Mouse (Mus musculus) adrenal gland, adult 2 months (tissue): Measurements from ENCODE around the gene Slc22a23. TPM values are rescaled to one million over a fixed set of nuclear protein-coding genes. Genes with fewer than 3 reads are reported as not detected.

Experiments
- DNase-seq: peaks from one replicate; pipeline ENCODE4 v3.0.0; 2021
- polyA plus RNA-seq: library from polyadenylated mRNA; depleted of rRNA; stranded (reverse); fragments of >200 nt; gene quantifications from 2 replicates; pipeline ENCODE4 v1.2.3, GENCODE M21; 2012
- total RNA-seq, 2 experiments: library from RNA; stranded (reverse); gene quantifications; 2 replicates each; pipeline ENCODE4 v1.2.3; 2021

Slc22a23 gene
- total and polyA plus RNA-seq, 3 experiments: 5.8 to 13.5 (median 10.2) TPM

DNA sequence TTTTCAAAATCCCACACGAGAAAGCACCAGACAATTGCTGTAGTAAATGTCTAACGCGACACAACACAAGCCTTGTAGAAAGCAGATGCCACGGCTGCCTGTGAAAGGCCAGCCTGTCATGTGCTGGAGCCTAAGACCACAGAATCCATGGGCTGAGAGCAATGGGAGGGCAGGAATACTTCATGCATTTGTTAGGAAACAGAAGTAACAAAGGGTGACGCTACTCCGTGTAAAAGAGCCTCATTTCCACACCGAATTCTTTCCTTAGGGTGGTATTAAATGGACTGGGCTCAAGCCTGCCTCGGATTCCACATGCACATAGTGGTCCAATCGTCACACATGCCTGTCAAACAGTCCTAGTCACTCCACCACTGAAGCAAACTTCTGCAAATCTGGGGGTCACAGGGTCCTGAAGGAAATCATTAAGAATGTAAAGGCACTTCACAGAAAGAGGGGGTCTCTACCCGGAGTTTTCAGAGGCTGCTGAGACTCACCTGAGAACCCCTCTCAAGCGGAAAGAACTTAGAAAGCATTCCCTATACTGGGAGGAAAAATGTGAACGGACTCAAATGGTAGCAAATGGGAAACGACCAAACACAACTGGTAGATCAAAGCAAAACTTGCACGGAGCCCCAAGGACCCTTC lies 106.2 kb downstream of the Slc22a23 start:
- DNase-seq: no peak

DNA sequence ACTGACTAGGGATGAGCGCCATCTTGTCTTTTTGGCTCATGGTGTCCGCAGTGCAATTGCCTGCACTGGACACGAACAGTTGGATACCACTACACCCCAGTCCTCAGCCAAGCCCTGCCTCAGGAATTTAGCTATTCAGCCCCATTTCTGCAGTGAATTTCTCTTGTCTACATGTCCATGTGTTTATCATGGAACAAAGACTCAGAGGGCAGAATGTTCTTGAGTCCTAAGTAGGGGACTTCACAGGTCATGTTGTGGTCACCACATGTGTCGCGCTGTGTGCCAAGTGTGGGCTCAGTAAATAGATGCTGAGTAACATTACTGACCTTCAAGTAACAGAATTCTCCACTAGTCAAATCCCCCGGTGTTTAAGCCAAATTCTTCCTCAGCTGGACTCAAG lies 109.9 kb downstream of the Slc22a23 start:
- DNase-seq: no peak

DNA sequence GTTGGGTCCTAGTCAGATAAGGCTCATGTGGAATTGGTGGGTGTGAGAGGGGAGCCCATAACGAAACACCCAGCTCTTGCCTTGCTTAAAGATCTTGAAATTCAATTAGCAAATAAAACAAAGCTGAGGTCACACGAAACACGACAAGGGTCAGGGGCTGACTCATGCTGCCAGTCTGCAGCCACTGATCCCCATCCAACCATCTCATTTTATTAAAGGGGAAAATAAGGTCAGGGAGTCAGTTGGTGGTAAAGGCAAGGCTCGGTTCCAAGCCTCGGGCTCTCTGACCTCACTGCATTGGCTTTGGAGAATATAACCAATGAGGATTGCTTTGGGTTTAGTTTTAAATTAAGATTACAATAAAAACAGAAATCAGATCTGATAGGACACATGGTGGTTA lies 110.5 kb downstream of the Slc22a23 start:
- no peak for DNase-seq

DNA sequence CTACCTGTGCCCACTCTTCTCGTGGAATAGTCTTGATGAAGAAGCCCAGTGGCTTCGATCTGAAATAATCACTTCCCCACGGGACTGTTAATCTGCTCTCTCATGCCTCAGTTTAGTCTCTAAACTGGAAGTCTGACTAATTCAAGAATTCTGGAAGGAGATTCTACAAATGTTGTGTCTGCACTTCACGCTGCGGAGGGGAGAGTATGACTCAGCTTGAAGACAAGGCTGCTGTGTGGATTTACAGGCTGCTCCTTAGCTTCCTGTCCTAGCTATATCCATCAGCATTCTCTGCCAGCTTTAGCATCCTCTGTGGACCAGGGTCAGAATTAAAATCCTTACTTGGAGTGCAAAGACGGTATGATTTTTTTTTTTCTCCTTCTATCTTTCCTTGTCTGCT lies 112.0 kb downstream of the Slc22a23 start:
- no peak for DNase-seq

DNA sequence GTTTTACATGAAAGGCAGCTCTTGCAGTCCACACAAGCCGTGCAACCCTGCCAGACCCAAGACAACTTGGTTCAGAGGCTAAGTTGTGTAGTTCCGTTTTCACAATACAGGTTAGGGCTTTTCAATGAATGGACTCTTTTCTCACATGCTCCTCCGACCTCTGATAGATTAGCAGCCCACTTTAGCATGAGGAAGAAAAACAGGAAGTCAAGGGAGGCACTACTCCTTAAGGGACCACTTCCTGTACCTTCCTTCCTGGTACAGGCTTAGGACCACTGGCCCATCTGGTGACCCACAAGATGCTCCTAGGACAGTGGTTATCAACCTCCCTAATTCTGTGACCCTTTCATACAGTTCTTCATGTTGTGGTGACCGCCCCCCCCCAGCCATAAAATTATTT lies 116.1 kb downstream of the Slc22a23 start:
- DNase-seq: no peak

DNA sequence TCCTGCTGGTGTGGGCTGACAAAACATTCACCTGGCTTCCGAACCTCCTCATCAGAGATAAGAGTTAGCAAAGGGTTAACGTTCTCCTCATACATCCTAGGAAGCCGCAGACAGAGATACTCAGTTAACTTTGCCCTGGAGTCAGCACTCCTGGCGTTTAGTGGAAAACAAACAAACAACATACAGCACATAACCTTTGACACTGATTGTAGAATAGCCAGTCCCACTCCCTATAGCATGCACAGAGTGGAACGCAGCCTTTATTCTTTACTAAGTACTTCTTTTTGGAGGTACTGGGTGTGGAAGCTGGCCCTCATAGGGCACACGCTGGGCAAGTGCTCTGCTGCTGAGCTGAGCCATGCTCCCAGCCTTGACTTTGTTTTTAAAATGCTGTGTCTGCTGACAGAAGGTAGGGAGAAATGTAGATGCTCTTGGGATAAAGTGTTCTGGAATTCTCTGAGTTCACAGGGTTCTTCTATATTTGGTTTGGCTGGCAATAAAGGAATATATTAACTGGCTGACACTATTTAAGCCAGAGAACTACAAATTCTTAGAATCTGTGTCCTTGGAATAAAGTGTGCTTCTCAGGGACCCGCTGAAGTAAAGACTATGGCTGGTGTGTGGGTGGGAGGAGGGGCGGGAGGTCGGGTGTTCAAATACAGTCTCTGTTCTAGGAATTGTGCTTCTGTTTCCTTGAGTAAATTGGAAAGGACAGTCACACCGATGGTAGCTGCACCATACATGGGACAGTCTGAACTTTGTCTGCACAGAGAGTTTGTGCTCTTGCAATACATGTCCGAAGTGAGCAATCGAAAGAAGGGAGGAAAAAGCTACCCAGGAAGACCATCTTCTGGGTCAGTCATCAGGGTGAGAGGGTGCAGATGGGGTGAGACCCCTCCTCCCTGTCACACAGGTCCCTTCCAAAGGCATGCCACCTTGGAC lies 117.0 kb downstream of the Slc22a23 start:
- DNase-seq: no peak

DNA sequence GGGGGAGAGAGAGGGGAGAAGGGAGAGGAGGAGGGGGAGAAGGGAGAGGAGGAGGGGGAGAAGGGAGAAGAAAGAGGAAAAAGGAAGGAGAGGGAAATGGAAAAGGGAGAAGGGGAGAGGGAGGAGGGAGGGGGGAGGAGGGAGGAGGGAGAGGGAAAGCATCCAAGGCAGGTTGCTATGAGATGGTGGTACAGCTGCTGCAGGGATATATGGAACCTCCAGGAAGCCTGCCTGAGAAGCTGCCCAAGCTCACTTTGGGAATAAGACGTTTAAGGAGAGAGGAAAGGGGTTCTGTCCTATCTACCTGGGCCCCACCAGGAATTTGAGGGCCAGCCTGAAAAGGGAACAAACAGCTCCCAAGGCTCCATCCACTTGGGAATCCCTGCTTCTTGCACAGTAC lies 118.0 kb downstream of the Slc22a23 start:
- DNase-seq: no peak

DNA sequence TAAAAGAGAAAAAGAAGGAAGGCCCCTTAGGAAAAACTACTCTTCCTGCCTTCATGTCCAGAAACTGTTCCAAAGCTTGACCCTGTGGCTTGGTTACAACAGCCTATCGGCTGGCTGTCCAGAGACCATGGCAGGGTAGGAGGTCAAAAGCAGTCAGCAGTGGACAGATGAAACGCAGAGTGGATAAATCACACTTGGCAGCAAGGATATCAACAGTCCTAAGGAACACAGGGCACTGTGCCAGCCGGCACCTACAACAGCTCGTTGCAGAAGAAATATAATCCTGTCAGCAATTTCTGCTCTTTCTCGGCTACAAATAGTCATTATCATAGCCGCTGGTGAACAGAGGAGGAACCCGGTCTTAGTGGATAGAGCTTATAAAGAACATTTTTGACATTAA lies 122.0 kb downstream of the Slc22a23 start:
- peak; percentile 67 for DNase-seq

DNA sequence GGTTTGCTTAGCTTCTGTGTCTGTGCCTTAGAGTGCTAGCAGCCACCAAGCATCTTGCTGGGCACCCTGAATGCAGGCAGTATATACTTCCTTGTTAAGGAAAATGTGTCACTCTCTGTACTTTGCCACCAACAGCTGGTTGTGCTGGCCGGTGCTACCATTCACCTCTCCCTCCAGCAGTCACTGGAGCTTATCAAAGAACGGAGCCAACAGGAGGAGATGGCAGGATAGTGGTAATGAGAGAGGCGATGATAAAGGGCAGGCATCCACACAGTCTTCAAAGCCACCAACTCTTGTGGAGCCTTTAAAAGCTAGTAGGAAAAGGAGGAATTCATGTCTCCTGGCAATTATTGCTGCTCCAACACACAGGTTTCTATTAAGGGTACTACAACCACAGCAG lies 125.3 kb downstream of the Slc22a23 start:
- DNase-seq: no peak

DNA sequence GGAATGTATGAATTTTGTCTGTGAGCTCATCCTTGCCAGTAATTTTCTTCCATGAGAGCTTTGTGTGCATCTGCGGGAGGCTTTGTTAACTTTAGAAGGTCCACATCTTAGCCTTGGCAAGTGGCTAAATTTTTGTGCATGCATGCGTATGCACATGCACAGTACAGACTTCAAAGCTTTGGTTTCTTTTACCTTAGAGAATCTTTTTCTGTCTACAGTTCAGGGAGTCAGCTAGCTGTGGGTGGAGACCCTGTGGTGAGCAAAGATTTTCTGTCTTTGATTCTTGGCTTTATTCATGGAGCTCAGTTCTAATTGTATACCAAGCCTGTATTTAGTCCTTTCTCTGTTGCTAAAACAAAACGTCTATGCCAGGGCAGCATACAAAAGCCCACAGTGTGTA lies 126.2 kb downstream of the Slc22a23 start:
- no peak for DNase-seq

DNA sequence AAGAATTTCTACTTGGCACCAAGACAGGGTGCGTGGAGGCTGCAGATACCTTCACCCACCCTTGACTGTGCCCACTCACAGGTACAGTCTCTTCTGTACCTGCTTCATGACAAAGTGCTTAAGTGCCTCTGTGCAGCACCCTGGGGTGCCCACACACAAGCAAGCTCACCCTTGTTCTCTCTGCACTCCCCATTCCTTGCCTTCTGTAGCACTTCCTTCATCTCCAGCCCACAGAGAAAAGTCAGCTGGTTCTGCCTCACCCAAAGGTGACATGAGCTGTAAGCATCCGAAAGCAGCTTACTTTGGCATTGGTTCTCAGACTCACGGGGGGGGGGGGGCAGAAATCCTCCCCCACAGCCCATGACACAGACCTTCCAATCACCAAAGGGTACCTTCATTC lies 130.1 kb downstream of the Slc22a23 start:
- no peak for DNase-seq

DNA sequence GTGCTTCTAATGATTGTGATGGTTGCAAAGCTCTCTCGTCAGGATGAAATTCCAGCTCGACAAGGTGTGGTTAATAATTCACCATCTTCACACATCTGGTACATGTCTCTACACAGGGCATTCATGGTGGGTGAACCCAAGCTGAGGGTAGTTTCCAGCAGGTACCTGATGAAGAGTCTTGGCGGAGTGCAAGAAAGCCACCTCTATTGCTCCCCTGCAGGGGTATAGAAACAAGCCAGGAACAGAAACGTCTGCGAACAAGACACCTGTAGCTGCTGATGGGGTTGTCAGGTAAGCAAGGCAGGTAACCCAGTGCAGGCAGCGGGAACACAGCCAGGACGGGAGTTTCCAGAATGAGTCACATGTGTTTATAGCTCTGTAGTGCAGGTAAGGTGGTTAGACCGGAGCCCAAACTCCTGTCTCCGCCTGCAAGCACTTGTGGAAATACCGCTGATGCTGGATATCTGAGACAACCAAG lies 132.2 kb downstream of the Slc22a23 start:
- DNase-seq: no peak

DNA sequence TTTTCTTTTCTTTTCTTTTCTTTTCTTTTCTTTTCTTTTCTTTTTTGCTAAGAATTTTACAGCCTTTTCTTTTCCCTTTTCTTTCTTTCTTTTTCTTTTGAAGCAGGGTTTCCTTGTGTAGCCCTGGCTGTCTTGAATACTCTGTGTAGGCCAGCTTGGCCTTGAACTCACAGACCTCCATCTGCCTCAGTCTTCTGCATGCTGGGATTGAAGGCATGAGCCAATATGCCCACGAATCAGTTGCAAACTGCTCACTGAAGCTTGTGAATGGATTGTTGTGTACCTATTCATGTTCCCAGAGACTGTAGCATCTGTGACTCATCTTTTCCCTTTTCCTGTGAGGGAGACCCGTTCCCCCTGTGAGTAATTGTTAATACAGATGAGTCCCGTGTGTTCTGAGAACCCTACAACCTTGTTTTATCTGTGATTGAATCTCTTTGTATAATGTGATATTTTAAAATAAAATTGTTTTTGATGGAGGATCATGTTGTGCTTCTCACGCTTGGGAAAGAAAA lies 133.7 kb downstream of the Slc22a23 start:
- no peak for DNase-seq

DNA sequence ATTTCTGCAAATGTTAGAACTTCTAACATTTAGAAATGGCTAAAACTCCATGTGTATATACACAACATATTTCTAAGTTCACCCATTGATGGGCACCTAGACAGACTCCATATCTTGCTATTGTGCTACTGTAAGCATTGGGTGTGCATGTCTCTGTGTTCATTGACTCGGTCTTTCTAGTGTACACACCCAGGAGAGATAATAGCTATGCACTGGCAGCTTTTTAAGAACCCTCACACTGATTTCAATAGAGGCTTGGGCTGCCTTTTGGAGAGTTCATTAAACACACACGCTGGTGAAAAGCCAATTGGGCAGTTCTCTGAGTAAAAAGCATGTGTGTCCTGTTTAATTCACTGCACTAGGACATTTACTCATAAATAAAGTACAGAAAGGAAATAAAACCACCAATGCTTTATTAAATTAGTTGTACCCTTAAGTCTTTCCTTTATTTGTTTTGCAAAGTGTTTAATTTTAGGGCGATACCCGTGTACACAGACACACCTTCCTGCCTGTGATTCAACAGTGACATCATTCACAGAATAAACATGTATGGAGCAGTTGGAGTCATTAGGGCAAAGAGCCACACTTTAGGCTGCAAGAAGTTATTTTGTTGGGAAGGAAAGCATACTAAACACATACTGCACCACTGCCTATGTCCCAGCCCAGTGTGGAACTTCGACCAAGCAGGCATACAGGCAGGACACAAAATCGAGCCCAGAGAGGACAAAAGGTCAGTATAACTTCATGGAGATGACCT lies 137.1 kb downstream of the Slc22a23 start:
- no peak for DNase-seq

DNA sequence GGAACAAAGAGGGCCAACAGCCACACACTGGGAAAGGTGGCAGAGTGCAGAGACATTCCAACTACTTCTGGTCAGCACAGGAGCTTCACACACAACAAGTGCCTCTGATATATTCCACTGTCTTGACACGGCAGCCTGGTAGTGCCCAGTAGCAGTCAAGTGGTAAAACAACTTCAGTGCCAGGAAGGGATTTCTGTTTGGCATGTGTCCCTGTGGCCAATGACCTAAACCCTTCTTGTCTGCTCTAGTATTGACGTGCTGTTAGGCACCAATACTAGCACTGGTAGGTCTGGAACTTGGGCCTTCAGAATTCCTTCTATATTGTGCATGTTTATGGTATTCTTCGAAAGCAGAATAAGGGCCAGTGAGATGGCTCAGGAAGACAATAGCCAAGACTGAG lies 139.8 kb downstream of the Slc22a23 start:
- no peak for DNase-seq

DNA sequence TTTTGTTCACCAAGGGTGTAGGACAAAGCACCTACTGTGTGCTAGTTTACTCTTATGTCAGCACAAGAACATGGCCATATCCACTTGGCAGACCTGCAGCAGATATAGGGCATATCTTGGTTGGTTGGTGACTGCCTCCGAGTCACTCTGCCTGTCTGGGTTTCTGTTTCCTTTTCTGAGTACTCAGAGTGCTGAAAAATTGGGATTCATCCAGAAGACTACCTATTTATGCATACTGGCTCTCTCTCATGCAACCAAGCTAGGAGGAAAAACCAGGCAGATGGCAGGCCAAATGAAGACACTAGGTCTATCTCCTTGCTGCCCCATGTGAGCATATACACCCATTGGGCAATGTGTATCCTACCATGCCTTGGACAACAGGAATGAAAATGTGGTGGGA lies 149.3 kb downstream of the Slc22a23 start:
- DNase-seq: no peak

DNA sequence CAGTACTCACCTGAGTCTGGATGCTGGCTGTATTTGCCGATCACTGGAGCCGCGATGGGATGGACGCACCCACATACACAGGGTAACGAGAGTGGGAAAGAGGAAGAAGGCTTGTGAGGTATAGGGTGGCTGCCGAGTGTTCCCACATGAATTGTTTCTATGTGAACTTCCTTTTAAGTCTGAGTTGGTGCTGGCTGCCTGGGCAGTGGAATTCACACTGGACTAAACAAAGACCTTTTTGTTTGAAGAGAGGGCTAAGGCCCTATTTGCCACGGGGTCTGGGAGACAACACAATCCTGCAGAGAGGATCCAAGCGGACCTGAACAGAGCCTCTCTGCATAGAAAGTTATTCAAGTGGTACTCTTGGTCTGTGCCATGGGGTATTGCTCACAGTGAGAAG lies 151.6 kb downstream of the Slc22a23 start:
- DNase-seq: no peak

DNA sequence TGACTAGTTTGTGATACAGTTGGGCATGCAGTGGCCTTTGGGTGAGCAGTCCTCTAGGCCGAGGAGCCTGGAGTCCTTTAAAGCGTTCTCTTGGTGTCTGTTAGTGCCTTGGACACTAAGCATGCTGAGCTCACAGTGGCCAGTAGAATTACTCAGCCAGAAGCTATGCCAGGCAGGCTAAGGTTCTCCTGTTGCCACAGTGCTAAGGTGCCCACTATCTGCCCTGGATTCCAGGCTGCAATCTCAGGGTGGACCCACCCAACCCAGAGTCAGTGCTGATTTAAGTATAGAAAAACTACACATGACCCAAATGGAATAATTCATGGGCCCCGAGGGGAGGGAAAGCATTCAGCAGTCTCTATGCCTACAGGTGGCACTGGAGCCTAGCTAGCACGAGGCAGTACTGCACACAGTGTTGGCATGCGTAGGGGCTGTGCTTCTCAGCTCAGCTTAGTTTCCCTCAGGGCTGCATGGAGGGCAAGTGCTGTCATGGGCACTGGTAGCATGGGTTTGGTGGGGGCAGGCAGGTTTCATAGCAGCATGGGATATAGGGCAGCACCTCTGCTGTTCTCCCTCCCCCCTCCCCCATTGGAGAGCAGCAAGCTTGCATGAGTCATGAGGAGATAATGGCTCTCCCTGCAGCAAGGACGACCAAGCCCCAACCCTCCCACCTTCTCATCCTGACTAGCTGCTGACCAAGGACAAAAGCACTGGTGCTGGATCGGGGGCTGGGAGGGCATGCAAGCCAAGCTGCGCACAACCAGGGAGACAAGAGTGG lies 152.4 kb downstream of the Slc22a23 start:
- peak; percentile 85 for DNase-seq

DNA sequence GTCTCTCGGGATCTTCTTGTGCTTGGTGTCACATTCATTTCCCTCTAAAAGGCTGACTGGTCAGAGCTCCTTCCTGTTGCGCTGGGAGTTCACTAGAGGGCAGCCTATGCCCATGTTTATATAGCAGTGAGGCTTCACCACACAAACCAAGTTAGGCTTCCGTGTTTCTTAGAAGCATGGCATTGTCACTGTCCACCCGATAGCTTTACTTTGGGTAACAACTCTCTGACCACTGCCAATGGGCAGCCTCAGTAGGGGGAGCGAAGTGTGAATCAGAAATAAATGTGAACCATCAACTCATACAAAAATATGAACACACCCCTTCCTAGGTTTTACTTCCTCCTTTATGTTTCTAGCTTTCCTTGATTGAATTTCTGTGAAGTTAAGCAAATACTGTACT lies 157.4 kb downstream of the Slc22a23 start:
- peak; percentile 77 for DNase-seq

DNA sequence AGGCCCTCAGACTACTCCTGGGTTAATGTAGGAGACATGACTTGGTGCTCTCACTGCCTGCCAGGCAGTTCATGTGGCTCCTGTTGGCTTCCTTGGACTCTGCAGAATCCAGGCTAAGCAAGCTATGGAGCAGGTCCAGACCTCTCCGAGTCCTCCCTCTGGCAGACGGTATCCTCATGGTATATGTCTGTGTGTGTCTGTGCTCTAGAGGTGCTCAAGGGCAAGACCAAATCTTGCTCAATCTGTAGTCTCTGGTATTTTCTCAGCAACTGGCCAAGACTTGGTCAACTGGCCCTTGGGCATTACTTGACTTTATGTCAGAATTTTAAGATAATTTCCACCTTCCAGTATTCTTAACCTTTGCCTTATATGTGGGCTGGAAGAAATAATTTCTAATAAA lies 159.6 kb downstream of the Slc22a23 start:
- no peak for DNase-seq

DNA sequence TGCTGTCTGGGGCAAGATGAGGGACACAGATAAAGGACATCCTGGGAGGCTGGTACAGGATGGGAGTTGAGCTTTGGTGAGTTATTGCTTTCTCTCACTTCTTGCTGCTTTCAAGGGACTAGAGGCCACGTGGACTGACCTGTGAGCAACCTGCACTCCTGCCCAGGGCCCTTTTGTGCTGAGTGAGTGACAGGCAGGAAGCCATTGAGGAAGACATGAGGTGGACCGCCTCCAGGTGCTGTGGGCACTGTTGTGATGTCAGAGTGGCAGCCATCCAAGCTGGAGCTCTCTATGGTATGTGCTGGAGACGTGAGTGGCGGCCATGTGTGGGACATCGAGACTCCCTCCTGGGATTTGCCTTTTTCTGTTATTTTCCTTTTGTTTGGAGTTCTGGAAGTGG lies 163.4 kb downstream of the Slc22a23 start:
- no peak for DNase-seq

DNA sequence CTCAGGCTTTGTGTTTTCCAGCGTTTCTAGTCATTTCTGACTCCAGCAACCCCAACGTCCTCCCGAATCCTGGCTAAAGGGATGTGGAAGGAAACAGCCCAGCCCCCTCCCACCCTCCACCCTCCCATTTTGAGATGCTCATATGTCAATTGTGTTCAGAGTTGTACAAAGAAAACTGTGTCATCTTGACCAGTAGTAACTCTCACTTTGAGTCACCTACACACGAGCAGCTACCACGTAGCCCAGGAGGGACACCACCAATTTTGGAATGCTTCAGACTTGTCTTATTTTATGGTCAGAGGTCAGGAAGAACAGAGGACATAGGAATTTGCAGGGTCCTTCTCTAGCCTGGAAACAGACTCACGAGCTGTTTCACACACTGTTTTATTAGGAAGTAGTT lies 171.0 kb downstream of the Slc22a23 start:
- no peak for DNase-seq
